Mouse (Mus musculus): ENCODE data around the gene Olfr821. TPM values are rescaled to one million over a fixed set of nuclear protein-coding genes. Genes with fewer than 3 reads are reported as not detected.

Olfr821 gene
- polyA plus RNA-seq, 1 experiment from 2014 or later, result not detected

Other genes with a start within 250 kb of the Olfr821 start
- not detected in 2 replicates for gene Olfr810, start 235.4 kb upstream of the Olfr821 start, polyA plus RNA-seq (2014; fragmentation: Nextera tagmentation; extraction: Ambion mirVana)
- not detected in 2 replicates for gene Olfr811, start 226.0 kb upstream of the Olfr821 start, polyA plus RNA-seq (2014; fragmentation: Nextera tagmentation; extraction: Ambion mirVana)
- gene Olfr812, start 184.3 kb upstream of the Olfr821 start, polyA plus RNA-seq (2014; fragmentation: Nextera tagmentation; extraction: Ambion mirVana), result not detected in 2 replicates
- gene Olfr813, start 175.0 kb upstream of the Olfr821 start, polyA plus RNA-seq (2014; fragmentation: Nextera tagmentation; extraction: Ambion mirVana), result not detected in 2 replicates
- gene Olfr814, start 150.5 kb upstream of the Olfr821 start, polyA plus RNA-seq (2014; fragmentation: Nextera tagmentation; extraction: Ambion mirVana), result not detected in 2 replicates
- not detected in 2 replicates for gene Olfr815, start 124.5 kb upstream of the Olfr821 start, polyA plus RNA-seq (2014; fragmentation: Nextera tagmentation; extraction: Ambion mirVana)
- not detected in 2 replicates for gene Olfr816, start 114.8 kb upstream of the Olfr821 start, polyA plus RNA-seq (2014; fragmentation: Nextera tagmentation; extraction: Ambion mirVana)
- gene Olfr818, start 81.2 kb upstream of the Olfr821 start, polyA plus RNA-seq (2014; fragmentation: Nextera tagmentation; extraction: Ambion mirVana), result not detected in 2 replicates
- not detected in 2 replicates for gene Olfr819, start 63.1 kb upstream of the Olfr821 start, polyA plus RNA-seq (2014; fragmentation: Nextera tagmentation; extraction: Ambion mirVana)
- not detected in 2 replicates for gene Olfr247, start 54.2 kb upstream of the Olfr821 start, polyA plus RNA-seq (2014; fragmentation: Nextera tagmentation; extraction: Ambion mirVana)
- gene Gm10310, start 45.3 kb upstream of the Olfr821 start, polyA plus RNA-seq (2014; fragmentation: Nextera tagmentation; extraction: Ambion mirVana), result not detected in 2 replicates
- not detected in 2 replicates for gene Olfr820, start 17.7 kb upstream of the Olfr821 start, polyA plus RNA-seq (2014; fragmentation: Nextera tagmentation; extraction: Ambion mirVana)
- not detected in 2 replicates for gene Olfr822, start 40.9 kb downstream of the Olfr821 start, polyA plus RNA-seq (2014; fragmentation: Nextera tagmentation; extraction: Ambion mirVana)
- gene Olfr823, start 85.0 kb downstream of the Olfr821 start, polyA plus RNA-seq (2014; fragmentation: Nextera tagmentation; extraction: Ambion mirVana), result not detected in 2 replicates
- not detected in 2 replicates for gene Olfr824, start 99.7 kb downstream of the Olfr821 start, polyA plus RNA-seq (2014; fragmentation: Nextera tagmentation; extraction: Ambion mirVana)
- not detected in 2 replicates for gene Olfr825, start 136.4 kb downstream of the Olfr821 start, polyA plus RNA-seq (2014; fragmentation: Nextera tagmentation; extraction: Ambion mirVana)
- gene Olfr826, start 153.8 kb downstream of the Olfr821 start, polyA plus RNA-seq (2014; fragmentation: Nextera tagmentation; extraction: Ambion mirVana), result not detected in 2 replicates
- gene Olfr827, start 184.1 kb downstream of the Olfr821 start, polyA plus RNA-seq (2014; fragmentation: Nextera tagmentation; extraction: Ambion mirVana), result not detected in 2 replicates
- gene Neurod4, start 249.9 kb downstream of the Olfr821 start, polyA plus RNA-seq (2014; fragmentation: Nextera tagmentation; extraction: Ambion mirVana), result not detected in 2 replicates

Measured in heart, embryonic 11.5 days (tissue).